Comparison of ENCODE assay signal across 25 mouse cellular contexts in the genomic region with DNA sequence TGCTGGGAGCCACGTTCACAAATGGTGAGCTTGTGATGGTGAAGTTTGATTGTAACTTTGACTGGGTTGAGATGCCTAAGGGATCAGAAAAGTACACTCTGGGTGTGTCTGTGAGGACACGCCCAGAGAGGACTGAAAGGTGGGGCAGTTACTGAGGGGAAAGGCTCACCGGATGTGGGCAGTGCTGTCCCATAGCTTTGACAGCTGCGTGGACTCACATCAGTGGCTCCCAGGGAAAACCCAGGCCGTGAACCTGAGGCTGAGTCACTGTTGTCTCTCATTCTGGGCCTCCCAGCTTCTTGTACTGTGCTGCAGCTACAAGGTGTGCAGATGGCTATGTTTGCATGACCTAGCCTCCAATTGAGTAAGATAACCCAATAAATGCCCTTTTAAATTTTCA. TPM values are rescaled to one million over a fixed set of nuclear protein-coding genes. Genes with fewer than 3 reads are reported as not detected.
DNase-seq lines count a peak whose midpoint lies in the region; ATAC-seq and TF ChIP-seq lines count a peak whose summit lies in the region.
"Had no signal": no experiment of that assay in that cellular context is flagged by ENCODE, and none has a peak within 500 bp of the region (broad histone marks: within the 10 kb centered on the region; RNA-seq: fewer than 3 reads in every experiment).

No protein-coding gene starts in this region.

- TF ChIP-seq POLR2A in CH12.LX (IDR thresholded peaks at IDR 0.05; ENCODE audit: low read depth, low read length) = no peak

- peaks cover 5% of the 10 kb centered on the region for H3K27me3 ChIP-seq in CH12.LX (replicated peaks)
- H3K27me3 ChIP-seq: forebrain, embryonic 12.5 days had no signal

- H3K79me2 ChIP-seq in CH12.LX (replicated peaks; ENCODE audit: control insufficient read depth, extremely low read depth, insufficient read depth, poor library complexity, severe bottlenecking) = no peaks in the 10 kb centered on the region

- in situ Hi-C loops in CH12.LX (cut with MboI; ENCODE audit: low pct_ligation_motif_present, low pct_unique_long_range_greater_than_20kb, low sequenced_read_pairs) = no loop called here

- no peak overlapping the region for H3K9ac ChIP-seq in CH12.LX (ENCODE audit: insufficient read depth, low read depth)
- H3K9ac ChIP-seq: embryonic facial prominence, embryonic 12.5 days; forebrain, embryonic 12.5 days; forebrain, postnatal 0 days; heart, embryonic 12.5 days; hindbrain, embryonic 14.5 days had no signal

- H3K36me3 ChIP-seq in CH12.LX (replicated peaks in 1 of 2; ENCODE audit: control insufficient read depth in 1 of 2, insufficient read depth in 1 of 2, low read length in 1 of 2) = no peaks in the 10 kb centered on the region
- H3K36me3 ChIP-seq: embryonic facial prominence, embryonic 12.5 days; forebrain, embryonic 12.5 days; heart, embryonic 12.5 days; hindbrain, embryonic 10.5 days had no signal

- peaks cover 13% of the 10 kb centered on the region for H3K9me3 ChIP-seq in CH12.LX (replicated peaks; ENCODE audit: low read length)
- H3K9me3 ChIP-seq: embryonic facial prominence, embryonic 12.5 days; forebrain, embryonic 12.5 days; heart, embryonic 12.5 days; hindbrain, embryonic 10.5 days had no signal

- H3K4me2 ChIP-seq in CH12.LX (ENCODE audit: insufficient read depth, low read depth, poor library complexity, severe bottlenecking) = no peak overlapping the region
- H3K4me2 ChIP-seq: embryonic facial prominence, embryonic 12.5 days; forebrain, embryonic 12.5 days; heart, embryonic 12.5 days; hindbrain, embryonic 14.5 days had no signal

- TF ChIP-seq EP300 in CH12.LX (IDR thresholded peaks at IDR 0.05; ENCODE audit: low read length) = peak; percentile 63; the same call in 1 of the 2 replicates

- ATAC-seq in erythroid progenitor cell, adult 5-6 weeks (replicated peaks; ENCODE audit: low FRiP score, poor library complexity, severe bottlenecking) = 0 out of 2 replicates have a peak, but pooled peaks have one; percentile 52
- ATAC-seq: CD4-positive, CD25-positive, alpha-beta regulatory T cell, adult 4 months; forebrain, postnatal 0 days had no signal

- TF ChIP-seq RAD21 in CH12.LX (IDR thresholded peaks at IDR 0.05; ENCODE audit: low read depth, low read length) = no peak

- no peak overlapping the region for H3K4me3 ChIP-seq in CH12.LX (replicated peaks in 1 of 3; ENCODE audit: low read depth in 2 of 3, low read length in 2 of 3, poor library complexity in 1 of 3)
- H3K4me3 ChIP-seq: embryonic facial prominence, embryonic 12.5 days; forebrain, embryonic 12.5 days; heart, embryonic 12.5 days; hindbrain, embryonic 10.5 days had no signal

- dilution Hi-C loops in CH12.LX (cut with MboI; ENCODE audit: extremely low pct_ligation_motif_present, extremely low pct_unique_long_range_greater_than_20kb, low sequenced_read_pairs) = no loop called here

- H3K27ac ChIP-seq in CH12.LX (ENCODE audit: insufficient read depth, low read depth) = peak overlapping the region; percentile 77
- H3K27ac ChIP-seq: embryonic facial prominence, embryonic 12.5 days; forebrain, embryonic 12.5 days; hindbrain, embryonic 10.5 days; hindbrain, embryonic 14.5 days had no signal

- intact Hi-C loops in left cerebral cortex, postnatal 4 days (cut with DNase I) = no loop called here

- DNase-seq in 416B (ENCODE audit: low read depth) (peak; percentile 72), CH12.LX (ENCODE audit: extremely low read depth) (peak; percentile 73)
- no peak for DNase-seq in yolk sac, embryonic 10.5 days (ENCODE audit: low spot score)
- no peak for DNase-seq in right cerebral cortex, adult 18-20 months
- DNase-seq in left cerebral cortex, postnatal 4 days = no peak
- DNase-seq in ovary, adult 18-20 months (ENCODE audit: low spot score) = no peak
- DNase-seq: adrenal gland, postnatal 14 days; cerebellum, adult 11-12 months; cerebellum, adult 9-10 months; cerebellum, postnatal 25 days; forebrain, postnatal 0 days; gastrocnemius, postnatal 14 days; kidney, adult 11 months had no signal

- peaks cover 6 to 36% of the 10 kb centered on the region in 2 experiments for H3K4me1 ChIP-seq in CH12.LX (ENCODE audit: control insufficient read depth in 1 of 2, insufficient read depth in 2 of 2)
- H3K4me1 ChIP-seq: forebrain, embryonic 12.5 days; heart, embryonic 12.5 days; hindbrain, embryonic 10.5 days had no signal

- no peak for TF ChIP-seq CTCF in CH12.LX (conservative IDR thresholded peaks at IDR 0.05 in 1 of 2, IDR thresholded peaks at IDR 0.05 in 1 of 2; ENCODE audit: low read depth in 2 of 2, low read length in 2 of 2)

TF ChIP-seq in CH12.LX, 34 proteins besides CTCF, POLR2A, EP300 and RAD21:
- no peak for TF ChIP-seq CHD2 (IDR thresholded peaks at IDR 0.05; ENCODE audit: low read length)
- TF ChIP-seq POLR2AphosphoS2 (IDR thresholded peaks at IDR 0.05; ENCODE audit: low read depth, low read length) = no peak
- TF ChIP-seq MAZ (IDR thresholded peaks at IDR 0.05; ENCODE audit: low read depth, low read length) = no peak
- no peak for TF ChIP-seq TCF12 (IDR thresholded peaks at IDR 0.05; ENCODE audit: low read depth, low read length)
- peak; percentile 53 for TF ChIP-seq BHLHE40 (IDR thresholded peaks at IDR 0.05; ENCODE audit: low read depth, low read length)
- TF ChIP-seq ETS1 (conservative IDR thresholded peaks at IDR 0.05; ENCODE audit: low read depth, low read length) = peak; percentile 82
- no peak for TF ChIP-seq KAT2A (IDR thresholded peaks at IDR 0.05; ENCODE audit: insufficient replicate concordance, low read length)
- no peak for TF ChIP-seq NRF1 (IDR thresholded peaks at IDR 0.05; ENCODE audit: low read depth, low read length)
- peak; percentile 44; the same call in 1 of the 2 replicates for TF ChIP-seq MEF2A (IDR thresholded peaks at IDR 0.05; ENCODE audit: borderline replicate concordance, low read depth, low read length)
- TF ChIP-seq ZC3H11A (IDR thresholded peaks at IDR 0.05; ENCODE audit: low read depth, low read length) = no peak
- no peak for TF ChIP-seq ZNF384 (IDR thresholded peaks at IDR 0.05; ENCODE audit: low read depth, low read length)
- TF ChIP-seq NELFE (IDR thresholded peaks at IDR 0.05; ENCODE audit: low read depth, low read length) = no peak
- TF ChIP-seq E2F4 (IDR thresholded peaks at IDR 0.05; ENCODE audit: insufficient replicate concordance, low read depth, low read length) = no peak
- TF ChIP-seq MXI1 (IDR thresholded peaks at IDR 0.05; ENCODE audit: low read depth, low read length) = 0 out of 2 replicates have a peak, but pooled peaks have one; percentile 40
- no peak for TF ChIP-seq RCOR1 (conservative IDR thresholded peaks at IDR 0.05; ENCODE audit: low read depth, low read length)
- TF ChIP-seq MAFK (IDR thresholded peaks at IDR 0.05; ENCODE audit: insufficient replicate concordance, low read length) = 0 out of 2 replicates have a peak, but pooled peaks have one; percentile 26
- no peak for TF ChIP-seq UBTF (IDR thresholded peaks at IDR 0.05; ENCODE audit: low read depth, low read length)
- peak; percentile 69 for TF ChIP-seq IRF4 (IDR thresholded peaks at IDR 0.05; ENCODE audit: low read depth, low read length)
- TF ChIP-seq MYC (IDR thresholded peaks at IDR 0.05; ENCODE audit: low read depth, low read length) = no peak
- TF ChIP-seq ZKSCAN1 (IDR thresholded peaks at IDR 0.05; ENCODE audit: borderline replicate concordance, low read depth, low read length) = no peak
- no peak for TF ChIP-seq JUND (conservative IDR thresholded peaks at IDR 0.05; ENCODE audit: low read depth, low read length)
- TF ChIP-seq PAX5 (IDR thresholded peaks at IDR 0.05; ENCODE audit: low read length) = no peak
- no peak for TF ChIP-seq USF1 (IDR thresholded peaks at IDR 0.05; ENCODE audit: low read depth, low read length)
- TF ChIP-seq SIN3A (IDR thresholded peaks at IDR 0.05; ENCODE audit: low read length) = peak; percentile 62; the same call in 1 of the 2 replicates
- TF ChIP-seq ZMIZ1 (IDR thresholded peaks at IDR 0.05; ENCODE audit: low read depth, low read length) = no peak
- no peak for TF ChIP-seq JUN (IDR thresholded peaks at IDR 0.05; ENCODE audit: insufficient read depth, low read depth, low read length)
- no peak for TF ChIP-seq GABPA (IDR thresholded peaks at IDR 0.05; ENCODE audit: insufficient replicate concordance, low read depth, low read length)
- no peak for TF ChIP-seq TBP (conservative IDR thresholded peaks at IDR 0.05; ENCODE audit: low read depth, low read length)
- TF ChIP-seq MAX (IDR thresholded peaks at IDR 0.05; ENCODE audit: low read length) = no peak
- no peak for TF ChIP-seq HCFC1 (IDR thresholded peaks at IDR 0.05; ENCODE audit: low read depth, low read length)
- no peak for TF ChIP-seq ELF1 (IDR thresholded peaks at IDR 0.05; ENCODE audit: low read depth, low read length)
- TF ChIP-seq SMC3 (IDR thresholded peaks at IDR 0.05; ENCODE audit: low read depth, low read length) = no peak
- no peak for TF ChIP-seq USF2 (conservative IDR thresholded peaks at IDR 0.05; ENCODE audit: low read depth, low read length)
- no peak for TF ChIP-seq CHD1 (IDR thresholded peaks at IDR 0.05; ENCODE audit: low read depth, low read length)

RNA-seq across cellular contexts. Expression of a gene that starts 12.3 kb away (rescaled TPM):
- total RNA-seq in CH12.LX (2012; rRNA removed) (26.2 and 27.4 TPM in 2 replicates), CH12.LX (2014; rRNA removed) (20.5 and 22.8 TPM in 2 replicates)
- polyA plus RNA-seq in CH12.LX (2012; ENCODE audit: insufficient read length, low read depth) = 16.1 and 17.9 TPM in 2 replicates
- 32.3 and 35.3 TPM in 2 replicates for total RNA-seq in erythroid progenitor cell, adult 5-6 weeks (2015; ENCODE audit: low replicate concordance)
- total RNA-seq in erythroid progenitor cell, adult 5-6 weeks (2017; ENCODE audit: low replicate concordance) = 43.7 and 56.5 TPM in 2 replicates
- 10 to 100 TPM; 37.8 to 46.8 TPM for total RNA-seq in left cerebral cortex, postnatal 4 days (2021)

RNA-seq across cellular contexts. Expression of a gene that starts 23.0 kb away (rescaled TPM):
- total RNA-seq in CH12.LX (2012; rRNA removed) (730 and 1,066 TPM in 2 replicates), CH12.LX (2014; rRNA removed) (1,361 and 1,740 TPM in 2 replicates)
- polyA plus RNA-seq in CH12.LX (2012; ENCODE audit: insufficient read length, low read depth) = 2,091 and 2,158 TPM in 2 replicates
- 338 and 340 TPM in 2 replicates for total RNA-seq in erythroid progenitor cell, adult 5-6 weeks (2015; ENCODE audit: low replicate concordance)
- total RNA-seq in erythroid progenitor cell, adult 5-6 weeks (2017; ENCODE audit: low replicate concordance) = 564 and 616 TPM in 2 replicates
- total RNA-seq in left cerebral cortex, postnatal 4 days (2021) = 100 to 1,000 TPM; 862 to 917 TPM

RNA-seq across cellular contexts. Expression of a gene that starts 43.1 kb away (rescaled TPM):
- 0.13 TPM in 1 of 2 replicates, not detected in the other for total RNA-seq in CH12.LX (2012; rRNA removed)
- not detected in 2 replicates for total RNA-seq in CH12.LX (2014; rRNA removed)
- polyA plus RNA-seq in CH12.LX (2012; ENCODE audit: insufficient read length, low read depth) = not detected in 2 replicates
- not detected in 2 replicates for total RNA-seq in erythroid progenitor cell, adult 5-6 weeks (2015; ENCODE audit: low replicate concordance)
- total RNA-seq in erythroid progenitor cell, adult 5-6 weeks (2017; ENCODE audit: low replicate concordance) = not detected in 2 replicates
- total RNA-seq in left cerebral cortex, postnatal 4 days (2021) = not detected
- total RNA-seq: adrenal gland, postnatal 14 days; forebrain, postnatal 0 days; gastrocnemius, adult 18-20 months; gastrocnemius, postnatal 14 days; heart, adult 8-10 months; heart, postnatal 25 days had no signal
- polyA plus RNA-seq: cortical plate, adult 2 months; embryonic facial prominence, embryonic 12.5 days; forebrain, embryonic 12.5 days; forebrain, postnatal 0 days; heart, embryonic 12.5 days; heart, embryonic 16.5 days; hindbrain, embryonic 10.5 days had no signal

Comparison
In these comparisons a context has a peak if more than half of its experiments do, and no peak if none do; other contexts are left out.
1. DNase-seq: peak in 416B (single experiment) and CH12.LX (single experiment); none in yolk sac, embryonic 10.5 days (single experiment), right cerebral cortex, adult 18-20 months (single experiment), left cerebral cortex, postnatal 4 days (single experiment) and ovary, adult 18-20 months (single experiment).